Mouse (Mus musculus) forebrain, embryonic 13.5 days (tissue): Measurements from ENCODE around the gene G3bp2. TPM values are rescaled to one million over a fixed set of nuclear protein-coding genes. Genes with fewer than 3 reads are reported as not detected.

ENCODE experiments used
- ATAC-seq: fragments of 200-750 bp; cut with Nextera tagmentation; 2 replicates; pipeline ENCODE4 v1.8.0; 2017
- H3K27ac ChIP-seq: fragments of 300-500 bp; sonication (generic); 2 replicates; pipeline ENCODE4 v1.5.1; 2015; ENCODE audit warnings: inconsistent platforms, mild to moderate bottlenecking, moderate library complexity
- H3K27me3 ChIP-seq: fragments of 300-500 bp; sonication (generic); 2 replicates; pipeline ENCODE4 v1.6.1; 2015; ENCODE audit warnings: mild to moderate bottlenecking, inconsistent platforms
- H3K36me3 ChIP-seq: fragments of 300-500 bp; sonication (generic); 2 replicates; pipeline ENCODE4 v1.6.1; 2015; ENCODE audit warnings: mild to moderate bottlenecking, inconsistent platforms; ENCODE audit not compliant: poor library complexity, severe bottlenecking
- H3K4me1 ChIP-seq: fragments of 300-500 bp; sonication (generic); 2 replicates; pipeline ENCODE4 v1.6.1; 2015; ENCODE audit warnings: inconsistent platforms
- H3K4me2 ChIP-seq: fragments of 300-500 bp; sonication (generic); 2 replicates; pipeline ENCODE4 v1.6.1; 2015; ENCODE audit warnings: inconsistent platforms, mild to moderate bottlenecking, moderate library complexity
- H3K4me3 ChIP-seq: fragments of 300-500 bp; sonication (generic); 2 replicates; pipeline ENCODE4 v1.5.1; 2015; ENCODE audit warnings: mild to moderate bottlenecking, inconsistent platforms
- H3K9ac ChIP-seq: fragments of 300-500 bp; sonication (generic); 2 replicates; pipeline ENCODE4 v1.6.1; 2015; ENCODE audit warnings: mild to moderate bottlenecking, inconsistent platforms
- H3K9me3 ChIP-seq: fragments of 300-500 bp; sonication (generic); replicated peaks from 2 replicates; pipeline ENCODE4 v1.6.1; 2016; ENCODE audit warnings: inconsistent platforms
- WGBS: fragments of 180-500 bp; shearing (Covaris S2); methylation state at CpG from one replicate; pipeline ENCODE4 v1.1.7; 2015; 5-methylcytosine and 5-hydroxymethylcytosine counted together
- polyA plus RNA-seq: library from polyadenylated mRNA; unstranded; fragments of >200 nt; fragmentation: Nextera tagmentation; extraction: Ambion mirVana; gene quantifications from 2 replicates; pipeline ENCODE4 v1.2.1, GENCODE M21; 2015

Gene G3bp2
- polyA plus RNA-seq, 1 experiment from 2014 or later: 337 TPM

- H3K4me1 ChIP-seq: peaks cover 15% of the 10 kb centered on the region
- no peak overlapping the region for H3K9ac ChIP-seq
- H3K9me3 ChIP-seq: no peaks in the 10 kb centered on the region
- WGBS: 93% methylated on average over 6 of the region's 6 CpGs
- H3K4me2 ChIP-seq: no peak overlapping the region
- H3K27ac ChIP-seq: no peak overlapping the region
- no peak overlapping the region for H3K4me3 ChIP-seq
- no peak for ATAC-seq
- H3K27me3 ChIP-seq: peaks cover 15% of the 10 kb centered on the region
- H3K36me3 ChIP-seq: no peaks in the 10 kb centered on the region
These were observed 30.7 kb upstream of the G3bp2 start for GRCm38 (mm10) chr5:92114223-92114622.

DNA sequence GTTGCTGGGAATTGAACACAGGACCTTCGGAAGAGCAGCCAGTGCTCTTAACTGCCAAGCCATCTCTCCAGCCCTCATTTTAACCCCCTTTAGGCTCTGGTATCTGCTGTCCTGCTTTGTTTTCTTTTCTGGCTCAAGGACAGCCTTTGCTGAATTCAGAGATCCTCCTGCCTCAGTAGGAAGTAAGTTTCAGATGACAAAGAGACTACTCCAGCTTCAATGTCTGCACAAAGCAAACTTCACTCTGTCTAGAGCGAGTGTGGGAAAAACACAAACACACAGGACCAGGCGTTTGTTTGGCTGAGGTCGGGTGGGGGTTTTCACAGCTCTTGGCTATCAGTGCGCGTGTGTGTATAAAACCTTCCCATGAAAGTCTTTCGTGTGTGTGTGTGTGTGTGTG lies 30.0 kb upstream of the G3bp2 start:
- H3K4me2 ChIP-seq: no peak overlapping the region
- no peaks in the 10 kb centered on the region for H3K9me3 ChIP-seq
- no peak overlapping the region for H3K27ac ChIP-seq
- H3K27me3 ChIP-seq: peaks cover 15% of the 10 kb centered on the region
- no peaks in the 10 kb centered on the region for H3K36me3 ChIP-seq
- H3K4me1 ChIP-seq: peaks cover 15% of the 10 kb centered on the region
- WGBS: 84% methylated on average over 7 of the region's 7 CpGs
- no peak for ATAC-seq
- no peak overlapping the region for H3K4me3 ChIP-seq
- no peak overlapping the region for H3K9ac ChIP-seq

DNA sequence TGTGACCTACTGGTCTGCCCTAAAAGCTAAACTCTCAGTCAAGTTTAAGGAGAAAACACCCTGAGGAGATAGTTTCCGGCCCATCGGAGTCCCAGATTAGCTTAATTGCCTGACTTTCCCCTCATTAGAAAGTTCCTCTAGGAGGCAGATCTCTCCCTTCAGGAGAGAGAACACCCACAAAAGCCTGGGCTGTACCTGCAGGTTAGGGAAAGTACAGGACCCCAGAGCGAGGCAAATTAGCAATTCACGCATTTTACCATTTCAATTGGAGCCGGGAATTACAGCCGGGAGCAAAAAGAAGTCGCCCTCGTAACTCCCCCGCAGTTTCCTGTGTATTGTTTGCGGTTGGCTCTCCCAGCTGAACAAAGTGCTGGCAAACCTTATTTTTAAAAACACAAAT lies 29.1 kb upstream of the G3bp2 start:
- ATAC-seq: no peak
- Histone ChIP-seq H3K4me2 (peak overlapping the region; percentile 40), H3K9ac (no peak overlapping the region), H3K27me3 (peaks cover 15% of the 10 kb centered on the region), H3K4me1 (peaks cover 14% of the 10 kb centered on the region), H3K9me3 (no peaks in the 10 kb centered on the region), H3K27ac (no peak overlapping the region), H3K4me3 (no peak overlapping the region), H3K36me3 (no peaks in the 10 kb centered on the region)
- under 1% methylated on average over 10 of the region's 10 CpGs for WGBS

- no peak for ATAC-seq
- Histone ChIP-seq H3K27ac (no peak overlapping the region), H3K4me1 (peaks cover 10% of the 10 kb centered on the region), H3K9me3 (no peaks in the 10 kb centered on the region), H3K9ac (no peak overlapping the region), H3K4me3 (no peak overlapping the region), H3K4me2 (peak overlapping the region; percentile 40; the same call in 1 of the 2 replicates), H3K27me3 (peaks cover 15% of the 10 kb centered on the region), H3K36me3 (no peaks in the 10 kb centered on the region)
- WGBS: 4% methylated on average over 6 of the region's 6 CpGs
These were observed 28.7 kb upstream of the G3bp2 start for GRCm38 (mm10) chr5:92112175-92112574.

GRCm38 (mm10) chr5:92110818-92111355 lies 27.4 kb upstream of the G3bp2 start:
- no peak overlapping the region for H3K27ac ChIP-seq
- H3K4me1 ChIP-seq: peaks cover 17% of the 10 kb centered on the region
- no peaks in the 10 kb centered on the region for H3K9me3 ChIP-seq
- H3K4me2 ChIP-seq: no peak overlapping the region
- ATAC-seq: no peak
- no peak overlapping the region for H3K4me3 ChIP-seq
- H3K9ac ChIP-seq: no peak overlapping the region
- WGBS: 94% methylated on average over 5 of the region's 5 CpGs
- no peaks in the 10 kb centered on the region for H3K36me3 ChIP-seq
- peaks cover 15% of the 10 kb centered on the region for H3K27me3 ChIP-seq

- Histone ChIP-seq H3K27me3 (peaks cover under 1% of the 10 kb centered on the region; the same call in 1 of the 2 replicates), H3K4me2 (no peak overlapping the region), H3K9me3 (no peaks in the 10 kb centered on the region), H3K4me1 (peaks cover 16% of the 10 kb centered on the region), H3K36me3 (no peaks in the 10 kb centered on the region), H3K4me3 (no peak overlapping the region), H3K9ac (no peak overlapping the region), H3K27ac (no peak overlapping the region)
- 85% methylated on average over 4 of the region's 4 CpGs for WGBS
- no peak for ATAC-seq
These were observed 23.8 kb upstream of the G3bp2 start for GRCm38 (mm10) chr5:92107282-92107681.

DNA sequence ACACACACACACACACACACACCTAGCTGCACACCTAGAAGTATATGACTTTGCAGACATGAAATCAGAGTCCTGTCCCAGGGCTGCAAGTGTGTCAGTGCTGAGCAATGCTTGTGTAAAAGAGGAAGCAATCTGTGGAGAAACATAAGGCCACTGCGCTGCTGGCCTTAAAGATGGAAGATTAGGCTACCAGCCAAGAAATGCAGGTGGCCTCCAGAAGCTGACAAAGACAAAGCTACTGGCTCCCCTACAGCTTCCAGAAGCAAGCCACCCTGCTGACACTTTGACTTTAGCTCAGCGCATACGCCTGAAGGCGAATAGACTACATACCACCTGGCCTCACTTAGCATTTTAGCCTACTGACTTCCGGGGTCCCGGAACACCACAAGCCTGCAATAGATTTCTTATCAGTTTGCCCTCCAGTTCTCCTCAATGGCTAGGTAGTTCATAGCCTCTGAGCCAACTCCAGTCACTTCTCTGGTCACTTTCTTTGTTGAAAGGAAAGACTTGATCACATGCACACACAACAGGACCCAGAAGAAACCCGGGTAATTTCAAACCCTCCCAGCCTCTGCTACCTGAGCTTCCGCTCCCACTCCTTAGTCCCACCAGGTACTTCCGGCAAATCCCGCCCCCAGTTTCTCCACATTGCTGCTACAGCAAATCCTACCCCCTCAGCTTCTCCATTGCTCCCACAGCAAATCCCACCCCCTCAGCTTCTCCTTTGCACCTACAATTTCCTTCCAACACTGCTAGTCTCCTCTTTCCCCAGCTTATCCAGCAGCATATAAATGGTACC lies 23.0 kb upstream of the G3bp2 start:
- Histone ChIP-seq H3K4me2 (no peak overlapping the region), H3K4me3 (no peak overlapping the region), H3K36me3 (no peaks in the 10 kb centered on the region), H3K9ac (no peak overlapping the region), H3K9me3 (no peaks in the 10 kb centered on the region), H3K4me1 (peaks cover 14% of the 10 kb centered on the region), H3K27me3 (no peaks in the 10 kb centered on the region), H3K27ac (peak overlapping the region; percentile 40)
- 48% methylated on average over 10 of the region's 10 CpGs for WGBS
- peak; percentile 48; the same call in 1 of the 2 replicates for ATAC-seq

GRCm38 (mm10) chr5:92103816-92104415 lies 20.4 kb upstream of the G3bp2 start:
- no peak overlapping the region for H3K4me2 ChIP-seq
- no peak overlapping the region for H3K9ac ChIP-seq
- no peak overlapping the region for H3K27ac ChIP-seq
- H3K4me1 ChIP-seq: peaks cover 14% of the 10 kb centered on the region
- 70% methylated on average over 13 of the region's 13 CpGs for WGBS
- H3K27me3 ChIP-seq: no peaks in the 10 kb centered on the region
- no peak overlapping the region for H3K4me3 ChIP-seq
- H3K9me3 ChIP-seq: no peaks in the 10 kb centered on the region
- H3K36me3 ChIP-seq: no peaks in the 10 kb centered on the region
- no peak for ATAC-seq

DNA sequence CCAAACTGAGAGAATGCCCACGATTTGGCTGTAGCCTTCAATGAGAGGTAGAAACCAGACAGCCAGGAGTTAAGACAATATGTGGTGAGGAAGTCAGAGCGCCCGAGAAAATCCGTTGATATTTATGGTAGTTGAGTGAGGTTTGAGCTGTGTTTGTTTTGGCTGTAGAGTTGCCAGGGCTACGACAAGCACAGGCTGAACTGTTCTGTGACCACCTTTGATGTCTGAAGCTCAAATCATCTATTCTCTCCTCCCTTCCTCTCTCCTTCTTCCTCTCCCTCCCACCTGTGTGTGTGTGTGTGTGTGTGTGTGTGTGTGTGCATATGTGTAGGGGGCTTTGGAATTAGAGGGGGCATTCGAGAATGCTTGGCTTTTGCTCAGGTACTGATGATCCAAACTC lies 19.5 kb upstream of the G3bp2 start:
- whole genome bisulfite sequencing: 72% methylated on average over 6 of the region's 6 CpGs
- Histone ChIP-seq H3K9me3 (no peaks in the 10 kb centered on the region), H3K9ac (no peak overlapping the region), H3K4me2 (no peak overlapping the region), H3K4me3 (no peak overlapping the region), H3K36me3 (no peaks in the 10 kb centered on the region), H3K27ac (no peak overlapping the region), H3K27me3 (no peaks in the 10 kb centered on the region), H3K4me1 (peaks cover 14% of the 10 kb centered on the region)
- no peak for ATAC-seq

- no peak for ATAC-seq
- Histone ChIP-seq H3K9ac (no peak overlapping the region), H3K36me3 (no peaks in the 10 kb centered on the region), H3K27ac (no peak overlapping the region), H3K9me3 (no peaks in the 10 kb centered on the region), H3K4me3 (no peak overlapping the region), H3K4me2 (no peak overlapping the region), H3K4me1 (peaks cover 11% of the 10 kb centered on the region), H3K27me3 (no peaks in the 10 kb centered on the region)
- 89% methylated on average over 8 of the region's 8 CpGs for WGBS
These were observed 18.1 kb upstream of the G3bp2 start for GRCm38 (mm10) chr5:92101601-92102000.

DNA sequence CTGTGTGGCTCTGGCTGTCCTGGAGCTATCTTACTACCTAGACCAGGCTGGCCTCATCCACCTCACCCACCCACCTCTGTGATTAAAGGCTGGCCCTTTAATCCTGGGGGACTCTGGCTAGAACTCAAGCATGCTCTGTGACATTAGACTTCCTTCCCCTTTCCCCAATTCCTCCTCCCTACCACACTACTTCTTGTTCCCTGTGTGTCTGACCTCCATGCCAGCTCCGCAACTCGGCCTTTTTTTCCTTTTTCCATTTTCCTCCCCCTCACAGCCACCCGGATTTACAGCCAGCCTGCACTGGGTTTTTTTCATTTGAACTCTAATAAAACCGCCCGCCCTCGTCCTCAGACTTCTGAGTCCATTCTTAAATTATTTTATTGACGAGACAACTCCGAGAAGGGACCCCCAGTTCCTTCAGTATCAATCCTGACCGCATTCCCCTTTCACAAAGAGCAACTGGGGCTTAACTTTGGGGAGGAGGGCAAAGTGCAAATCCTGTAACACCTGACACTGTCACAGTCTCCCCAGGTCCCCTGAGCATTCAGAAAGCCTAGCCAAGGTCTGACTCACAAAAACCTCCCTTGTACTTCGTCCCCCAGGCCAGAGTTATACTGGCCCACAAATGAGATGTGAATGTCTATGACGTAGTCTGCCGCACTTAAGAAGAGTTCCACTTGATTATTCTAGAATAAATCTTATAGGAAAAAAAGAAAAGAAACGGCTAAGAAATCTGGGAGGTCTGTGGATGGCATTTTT lies 15.0 kb upstream of the G3bp2 start:
- H3K36me3 ChIP-seq: no peaks in the 10 kb centered on the region
- no peak overlapping the region for H3K4me2 ChIP-seq
- H3K9me3 ChIP-seq: no peaks in the 10 kb centered on the region
- no peaks in the 10 kb centered on the region for H3K27me3 ChIP-seq
- H3K27ac ChIP-seq: no peak overlapping the region
- H3K4me1 ChIP-seq: peaks cover 3% of the 10 kb centered on the region; the same call in 1 of the 2 replicates
- H3K9ac ChIP-seq: no peak overlapping the region
- H3K4me3 ChIP-seq: no peak overlapping the region
- 64% methylated on average over 13 of the region's 13 CpGs for WGBS
- ATAC-seq: no peak

DNA sequence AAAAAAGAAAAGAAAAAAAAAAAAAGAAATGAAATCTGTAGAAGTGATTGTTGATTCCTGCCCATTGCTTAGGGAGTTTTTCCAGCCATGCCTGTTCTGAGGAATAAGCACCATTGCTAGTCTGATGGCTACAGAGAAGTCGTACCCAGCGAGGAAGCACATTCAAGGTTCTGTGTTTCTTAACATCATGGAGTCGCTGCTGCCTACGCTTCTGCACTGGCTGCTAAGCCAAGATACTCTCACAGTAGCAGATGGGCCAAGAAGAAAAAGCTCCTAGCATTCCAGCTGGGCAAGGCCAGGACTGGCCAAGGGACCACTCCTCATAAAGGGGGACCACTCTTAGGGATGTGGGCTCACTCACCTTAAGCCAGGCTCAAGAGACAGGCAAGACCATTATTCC lies 14.3 kb upstream of the G3bp2 start:
- no peak for ATAC-seq
- no peaks in the 10 kb centered on the region for H3K36me3 ChIP-seq
- WGBS: 91% methylated on average over 4 of the region's 4 CpGs

More for the DNA sequence above, 14.3 kb upstream of the G3bp2 start:
- H3K9ac ChIP-seq: no peak overlapping the region
- no peak overlapping the region for H3K27ac ChIP-seq
- H3K27me3 ChIP-seq: no peaks in the 10 kb centered on the region
- peaks cover 7% of the 10 kb centered on the region; the same call in 1 of the 2 replicates for H3K4me1 ChIP-seq
- H3K4me3 ChIP-seq: no peak overlapping the region
- H3K4me2 ChIP-seq: no peak overlapping the region
- no peaks in the 10 kb centered on the region for H3K9me3 ChIP-seq
